Mouse (Mus musculus) stomach, postnatal 0 days (tissue): ENCODE results near the gene Tmem165.

Source experiments
- CTCF ChIP-seq: IDR thresholded peaks from 2 replicates; pipeline ENCODE4 v1.5.1; 2016; ENCODE audit warnings: antibody characterized with exemption, low read depth, mild to moderate bottlenecking, moderate library complexity
- EP300 ChIP-seq: optimal IDR thresholded peaks from 2 replicates; pipeline ENCODE3; 2016; ENCODE audit warnings: antibody characterized with exemption

DNA sequence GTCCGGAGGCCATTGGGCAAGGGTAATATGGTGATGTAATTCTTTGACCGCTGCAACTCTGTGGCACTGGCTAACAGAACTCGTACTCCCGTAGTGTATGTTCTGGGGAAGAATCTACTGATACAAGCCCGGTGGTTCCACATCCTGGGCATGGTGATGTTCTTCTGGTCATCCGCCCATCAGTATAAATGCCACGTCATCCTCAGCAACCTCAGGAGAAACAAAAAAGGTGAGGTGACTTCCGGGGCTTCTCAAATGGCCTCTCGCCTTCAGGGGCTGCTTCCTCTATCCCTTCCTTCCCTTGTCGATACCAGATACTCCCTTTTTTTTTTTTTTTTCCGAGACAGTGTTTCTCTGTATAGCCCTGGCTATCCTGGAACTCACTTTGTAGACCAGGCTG, 30.2 kb upstream of the Tmem165 start:
- TF ChIP-seq CTCF = no peak
- TF ChIP-seq EP300 = no peak
